Mouse (Mus musculus) midbrain, embryonic 13.5 days (tissue): ENCODE results near the gene Crocc. TPM values are rescaled to one million over a fixed set of nuclear protein-coding genes. Genes with fewer than 3 reads are reported as not detected.

Source experiments
- ATAC-seq: fragments of 200-750 bp; cut with Nextera tagmentation; 2 replicates; pipeline ENCODE4 v1.8.0; 2017; ENCODE audit warnings: mild to moderate bottlenecking, moderate TSS enrichment, moderate library complexity
- H3K27ac ChIP-seq: fragments of 300-500 bp; sonication (generic); 2 replicates; pipeline ENCODE4 v1.5.1; 2015; ENCODE audit warnings: inconsistent platforms, mild to moderate bottlenecking, moderate library complexity
- H3K27me3 ChIP-seq: fragments of 300-500 bp; sonication (generic); 2 replicates; pipeline ENCODE4 v1.6.1; 2015; ENCODE audit warnings: mild to moderate bottlenecking, inconsistent platforms
- H3K36me3 ChIP-seq: fragments of 300-500 bp; sonication (generic); 2 replicates; pipeline ENCODE4 v1.6.1; 2015; ENCODE audit warnings: mild to moderate bottlenecking, inconsistent platforms
- H3K4me1 ChIP-seq: fragments of 300-500 bp; sonication (generic); replicated peaks from 2 replicates; pipeline ENCODE4 v1.6.1; 2015; ENCODE audit warnings: inconsistent platforms
- H3K4me2 ChIP-seq: fragments of 300-500 bp; sonication (generic); replicated peaks from 2 replicates; pipeline ENCODE4 v1.6.1; 2015; ENCODE audit warnings: moderate library complexity, mild to moderate bottlenecking, inconsistent platforms
- H3K4me3 ChIP-seq: fragments of 300-500 bp; sonication (generic); replicated peaks from 2 replicates; pipeline ENCODE4 v1.5.1; 2015; ENCODE audit warnings: mild to moderate bottlenecking, inconsistent platforms
- H3K9ac ChIP-seq: fragments of 300-500 bp; sonication (generic); replicated peaks from 2 replicates; pipeline ENCODE4 v1.6.1; 2015; ENCODE audit warnings: mild to moderate bottlenecking, inconsistent platforms
- H3K9me3 ChIP-seq: fragments of 300-500 bp; sonication (generic); 2 replicates; pipeline ENCODE4 v1.6.1; 2016; ENCODE audit warnings: mild to moderate bottlenecking, inconsistent platforms
- WGBS: fragments of 180-500 bp; shearing (Covaris S2); methylation state at CpG from one replicate; pipeline ENCODE4 v1.1.7; 2015; 5-methylcytosine and 5-hydroxymethylcytosine counted together
- polyA plus RNA-seq: library from polyadenylated mRNA; unstranded; fragments of >200 nt; fragmentation: Nextera tagmentation; extraction: Ambion mirVana; gene quantifications from 2 replicates; pipeline ENCODE4 v1.2.1, GENCODE M21; 2015

Crocc gene
- polyA plus RNA-seq, 1 experiment from 2014 or later, result 8.8 TPM

DNA sequence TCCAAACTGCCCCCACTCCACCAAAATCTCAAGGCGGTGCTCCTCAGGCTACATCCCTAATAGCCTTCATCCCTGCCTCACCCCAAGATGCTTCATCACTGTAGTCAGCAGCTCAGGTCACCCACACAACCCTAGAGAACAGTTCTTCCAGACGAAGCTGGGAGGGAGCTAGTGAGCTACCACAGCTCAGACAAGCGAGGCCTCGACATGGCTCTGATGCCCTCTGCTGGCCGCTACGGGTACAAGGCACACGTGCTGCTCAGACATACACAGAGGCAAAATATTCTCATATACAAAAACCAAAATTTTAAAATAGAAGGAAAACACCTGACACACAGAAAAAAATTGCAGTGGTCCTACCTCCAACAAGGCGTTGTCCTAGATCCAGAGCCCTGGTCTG lies 4.8 kb upstream of the Crocc start:
- no peaks in the 10 kb centered on the region for H3K27me3 ChIP-seq
- H3K4me2 ChIP-seq, result no peak overlapping the region
- peaks cover 7% of the 10 kb centered on the region for H3K4me1 ChIP-seq
- 4% methylated on average over 8 of the region's 8 CpGs for WGBS
- peaks cover 47% of the 10 kb centered on the region for H3K36me3 ChIP-seq
- no peak overlapping the region for H3K4me3 ChIP-seq
- H3K9ac ChIP-seq, result no peak overlapping the region
- ATAC-seq, result peak; percentile 25
- H3K9me3 ChIP-seq, result no peaks in the 10 kb centered on the region
- H3K27ac ChIP-seq, result no peak overlapping the region

DNA sequence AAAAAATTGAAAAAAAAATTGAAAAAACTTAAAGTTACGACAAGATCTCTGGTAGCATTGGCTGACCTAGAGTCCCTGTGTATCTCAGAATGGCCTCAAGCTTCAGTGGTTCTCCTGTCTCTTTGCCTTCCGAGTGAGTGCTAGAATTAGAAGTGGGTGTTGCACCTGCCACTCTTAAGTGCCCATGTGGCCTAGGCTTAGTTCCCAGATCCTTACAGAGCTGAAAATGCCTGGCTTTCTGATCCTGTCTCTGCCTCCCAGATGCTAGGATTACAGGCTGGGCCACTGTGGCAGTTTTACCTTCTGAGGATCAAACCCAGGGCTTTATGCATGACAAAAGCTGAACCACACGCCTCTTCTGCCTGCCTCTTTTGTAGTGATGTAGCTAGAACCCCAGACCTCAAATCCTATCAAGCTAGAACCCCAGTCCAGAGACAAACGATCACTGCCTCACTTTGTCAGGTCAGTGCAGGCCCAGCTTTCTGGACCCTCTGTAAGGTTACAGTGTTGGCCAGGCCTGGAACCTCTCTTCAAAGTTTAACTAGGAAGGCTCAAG lies 3.8 kb upstream of the Crocc start:
- ATAC-seq, result no peak
- WGBS, result 84% methylated on average over 4 of the region's 4 CpGs
- Histone ChIP-seq H3K9ac (no peak overlapping the region), H3K27ac (no peak overlapping the region), H3K36me3 (peaks cover 39% of the 10 kb centered on the region), H3K4me2 (no peak overlapping the region), H3K4me3 (no peak overlapping the region), H3K27me3 (no peaks in the 10 kb centered on the region), H3K9me3 (no peaks in the 10 kb centered on the region), H3K4me1 (peaks cover 16% of the 10 kb centered on the region)

DNA sequence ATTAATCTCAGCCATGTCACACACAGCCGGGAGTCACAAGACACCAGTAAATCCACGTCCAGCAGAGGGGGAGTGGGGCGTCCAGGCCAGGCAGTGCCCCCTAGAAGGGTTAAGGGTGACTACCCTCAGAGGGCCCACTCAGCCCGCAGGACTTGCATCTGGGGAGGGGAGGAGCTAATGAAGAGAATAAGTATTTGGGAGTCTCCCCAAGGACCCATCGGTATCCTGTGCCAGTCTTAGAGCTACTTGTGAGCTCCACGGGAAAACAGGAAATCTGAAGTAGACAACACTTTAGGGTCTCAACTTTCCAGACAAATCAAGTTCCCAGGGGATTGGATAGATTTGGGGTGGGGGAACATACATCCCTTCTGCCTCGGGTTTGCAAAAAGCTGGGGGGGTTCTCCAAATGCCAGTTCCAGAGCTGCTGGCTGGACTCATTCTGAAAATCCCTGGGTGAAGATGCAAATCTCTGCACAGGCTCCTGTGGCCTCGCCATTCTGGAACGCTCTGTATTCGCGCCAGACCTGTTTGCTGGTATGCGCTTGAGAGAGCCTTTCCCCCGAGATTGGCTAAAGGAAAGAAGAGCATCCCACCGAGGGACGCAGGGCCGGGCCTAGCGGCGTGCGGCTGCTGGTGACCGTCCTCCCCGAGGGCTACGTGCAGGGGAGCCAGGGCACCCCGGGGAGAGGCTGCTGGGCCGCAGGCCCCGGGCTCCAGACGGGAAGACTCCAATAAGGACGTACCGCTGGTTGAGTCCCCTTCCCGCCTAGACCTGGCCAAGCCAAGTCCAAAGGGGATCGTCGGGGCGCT lies 529 bp downstream of the Crocc start:
- Histone ChIP-seq H3K4me1 (peaks cover 25% of the 10 kb centered on the region), H3K36me3 (peaks cover 24% of the 10 kb centered on the region), H3K4me2 (peak overlapping the region; percentile 87), H3K27ac (peak overlapping the region; percentile 94), H3K9me3 (no peaks in the 10 kb centered on the region), H3K4me3 (peak overlapping the region; percentile 60), H3K9ac (peak overlapping the region; percentile 84), H3K27me3 (no peaks in the 10 kb centered on the region)
- WGBS, result 1% methylated on average over 32 of the region's 32 CpGs
- peak; percentile 7 for ATAC-seq

DNA sequence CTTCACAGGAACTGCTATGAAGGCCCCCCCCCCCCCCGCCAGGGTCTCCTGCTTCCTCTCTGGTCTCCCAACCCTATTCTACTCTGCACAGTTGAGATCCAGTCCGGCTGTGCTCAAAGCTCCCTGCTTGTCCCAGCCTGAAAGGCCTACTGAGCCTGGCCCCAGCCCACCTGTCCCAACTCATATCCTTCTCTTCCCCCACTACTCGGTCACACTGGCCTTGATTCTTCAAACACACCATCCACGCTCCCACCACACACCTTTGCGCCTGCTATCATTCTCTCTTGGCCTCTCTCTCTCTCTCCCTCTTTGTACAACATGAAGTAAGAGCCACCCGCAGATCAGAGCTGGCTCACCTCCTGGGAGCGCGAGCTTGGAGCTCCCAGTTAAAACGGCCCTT lies 1.5 kb downstream of the Crocc start:
- WGBS, result 76% methylated on average over 9 of the region's 9 CpGs
- Histone ChIP-seq H3K27me3 (no peaks in the 10 kb centered on the region), H3K36me3 (peaks cover 25% of the 10 kb centered on the region), H3K4me3 (no peak overlapping the region), H3K9ac (no peak overlapping the region), H3K4me2 (peak overlapping the region; percentile 7; the same call in 1 of the 2 replicates), H3K27ac (no peak overlapping the region), H3K9me3 (no peaks in the 10 kb centered on the region), H3K4me1 (peaks cover 33% of the 10 kb centered on the region)
- no peak for ATAC-seq

DNA sequence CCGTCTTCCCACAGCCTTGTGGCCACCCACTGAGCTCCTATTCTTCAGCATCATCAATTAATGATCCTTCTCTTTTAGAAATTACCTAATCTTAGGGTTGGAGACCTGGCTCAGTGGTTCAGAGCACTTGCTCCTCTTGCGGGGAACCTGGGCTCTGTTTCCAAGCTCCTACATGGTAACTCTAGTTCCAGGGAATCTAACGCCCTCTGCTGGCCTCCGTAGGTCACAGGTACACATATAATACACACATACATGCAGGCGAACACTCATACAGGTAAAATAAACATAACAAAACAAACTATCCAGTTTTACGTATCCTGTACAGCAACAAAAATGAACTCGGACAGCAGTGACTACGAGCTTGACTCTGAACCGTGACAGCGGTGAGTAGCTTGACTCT lies 3.4 kb downstream of the Crocc start:
- no peak overlapping the region for H3K4me2 ChIP-seq
- WGBS, result 97% methylated on average over 10 of the region's 10 CpGs

DNA sequence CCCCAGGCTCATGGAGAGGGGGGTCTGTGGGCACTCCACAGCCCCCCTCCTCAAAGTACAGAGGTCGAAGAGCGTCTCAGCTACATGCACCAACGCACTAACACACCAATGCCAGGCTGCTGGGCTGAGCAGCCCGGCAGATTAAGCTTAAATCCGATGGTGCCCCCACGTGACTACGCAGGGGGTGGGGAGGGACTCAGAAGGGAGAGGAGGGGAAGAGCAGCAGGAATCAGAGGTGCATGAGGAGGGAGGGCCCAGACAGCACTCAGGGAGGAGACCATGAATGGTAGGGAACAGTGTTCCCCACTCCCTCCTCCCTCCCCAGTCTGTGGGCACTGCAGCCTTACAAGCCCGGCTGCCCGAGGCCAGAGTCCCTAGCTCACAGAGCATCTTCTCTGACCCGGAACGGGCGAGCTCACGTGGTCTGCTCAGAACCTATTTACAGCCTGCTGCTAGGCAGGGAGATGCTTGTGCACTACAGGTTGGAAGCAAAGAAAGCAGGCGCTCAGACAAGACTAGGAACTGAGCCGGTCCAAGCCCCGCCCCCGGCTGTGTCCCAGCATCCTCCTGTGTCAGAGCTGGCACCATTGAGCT lies 6.7 kb downstream of the Crocc start:
- WGBS, result 7% methylated on average over 17 of the region's 17 CpGs
- peaks cover 28% of the 10 kb centered on the region for H3K36me3 ChIP-seq
- peaks cover 59% of the 10 kb centered on the region for H3K4me1 ChIP-seq
- H3K4me2 ChIP-seq, result peak overlapping the region; percentile 55
- peak overlapping the region; percentile 21 for H3K4me3 ChIP-seq
- no peaks in the 10 kb centered on the region for H3K27me3 ChIP-seq
- H3K9ac ChIP-seq, result peak overlapping the region; percentile 58
- ATAC-seq, result peak; percentile 53
- no peaks in the 10 kb centered on the region for H3K9me3 ChIP-seq
- peak overlapping the region; percentile 89 for H3K27ac ChIP-seq

More for the DNA sequence above, 3.4 kb downstream of the Crocc start:
- H3K9me3 ChIP-seq, result no peaks in the 10 kb centered on the region
- no peak overlapping the region for H3K9ac ChIP-seq
- no peaks in the 10 kb centered on the region for H3K27me3 ChIP-seq
- peaks cover 28% of the 10 kb centered on the region for H3K36me3 ChIP-seq
- H3K4me3 ChIP-seq, result no peak overlapping the region
- H3K4me1 ChIP-seq, result peaks cover 52% of the 10 kb centered on the region
- no peak for ATAC-seq
- no peak overlapping the region for H3K27ac ChIP-seq

DNA sequence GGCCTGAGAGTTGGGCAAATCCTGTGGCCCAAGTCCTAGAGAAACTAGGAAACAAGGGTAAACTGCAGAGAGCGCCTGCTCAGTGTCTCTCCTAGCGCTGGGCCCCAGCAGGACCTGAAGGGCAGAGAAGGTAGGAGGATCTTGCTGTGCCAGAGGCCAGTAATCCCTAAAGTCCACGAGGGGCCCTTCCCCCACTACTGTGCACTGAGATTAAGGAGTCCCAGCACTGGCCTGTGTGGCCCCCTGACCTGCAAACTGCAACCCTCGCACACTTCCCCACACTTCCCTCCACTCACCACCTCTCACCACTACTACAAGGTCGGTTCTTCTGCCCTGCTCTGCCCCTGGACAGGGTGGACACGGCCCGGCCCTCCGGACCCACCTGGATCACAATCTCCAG lies 7.2 kb downstream of the Crocc start:
- Histone ChIP-seq H3K27ac (peak overlapping the region; percentile 89), H3K9ac (peak overlapping the region; percentile 58), H3K4me2 (peak overlapping the region; percentile 55), H3K4me1 (peaks cover 60% of the 10 kb centered on the region), H3K27me3 (no peaks in the 10 kb centered on the region), H3K9me3 (no peaks in the 10 kb centered on the region), H3K36me3 (peaks cover 28% of the 10 kb centered on the region), H3K4me3 (peak overlapping the region; percentile 21)
- 13% methylated on average over 8 of the region's 8 CpGs for WGBS
- peak; percentile 1; the same call in 1 of the 2 replicates for ATAC-seq

DNA sequence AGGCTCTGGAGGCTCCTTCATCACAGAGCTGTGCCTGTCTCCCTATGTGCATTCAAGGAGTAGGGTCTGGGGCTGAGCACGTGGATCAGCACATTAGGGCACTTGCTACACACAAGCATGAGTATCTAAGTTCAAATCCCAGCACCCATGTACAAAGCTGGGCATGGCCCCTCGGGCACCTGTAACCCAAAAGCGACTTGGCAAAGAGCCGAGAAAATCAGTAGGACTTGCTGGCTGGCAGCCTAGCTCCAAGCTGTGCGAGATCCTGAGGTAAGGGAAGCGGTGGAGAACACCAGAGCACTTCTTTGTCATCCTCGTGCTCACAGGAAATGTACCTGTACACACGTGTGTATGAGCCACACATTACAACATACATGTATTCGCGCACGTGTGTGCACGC lies 7.9 kb downstream of the Crocc start:
- no peaks in the 10 kb centered on the region for H3K9me3 ChIP-seq
- H3K4me3 ChIP-seq, result no peak overlapping the region
- no peaks in the 10 kb centered on the region for H3K27me3 ChIP-seq
- H3K36me3 ChIP-seq, result peaks cover 24% of the 10 kb centered on the region
- peak overlapping the region; percentile 89; the same call in 1 of the 2 replicates for H3K27ac ChIP-seq
- H3K4me1 ChIP-seq, result peaks cover 66% of the 10 kb centered on the region
- peak overlapping the region; percentile 58; the same call in 1 of the 2 replicates for H3K9ac ChIP-seq
- peak overlapping the region; percentile 55 for H3K4me2 ChIP-seq
- 75% methylated on average over 12 of the region's 12 CpGs for WGBS
- ATAC-seq, result no peak

DNA sequence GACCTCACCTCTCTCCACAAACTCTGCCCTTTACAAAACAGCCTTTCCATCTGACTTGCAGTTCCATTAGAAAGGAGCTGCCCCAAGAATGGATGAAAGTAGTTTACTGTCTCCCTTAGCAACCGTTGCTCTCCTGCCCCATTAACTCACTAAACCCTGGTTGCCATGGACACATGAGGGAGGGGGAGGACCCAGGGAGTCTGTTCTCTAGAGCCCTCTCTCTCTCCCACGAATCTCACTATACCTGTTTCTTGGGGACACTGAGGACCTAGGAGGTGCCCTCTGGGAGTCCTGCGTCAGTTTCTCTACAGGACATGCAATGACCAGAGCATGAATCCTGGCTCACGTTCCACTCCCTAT lies 10.9 kb downstream of the Crocc start:
- no peaks in the 10 kb centered on the region for H3K27me3 ChIP-seq
- 1% methylated on average over 4 of the region's 4 CpGs for WGBS
- H3K9ac ChIP-seq, result peak overlapping the region; percentile 55
- peaks cover 76% of the 10 kb centered on the region for H3K4me1 ChIP-seq
- peak overlapping the region; percentile 44 for H3K4me2 ChIP-seq
- peaks cover 23% of the 10 kb centered on the region for H3K36me3 ChIP-seq
- H3K9me3 ChIP-seq, result no peaks in the 10 kb centered on the region
- peak overlapping the region; percentile 96 for H3K27ac ChIP-seq
- H3K4me3 ChIP-seq, result no peak overlapping the region; the same call in 1 of the 2 replicates
- ATAC-seq, result peak; percentile 67

DNA sequence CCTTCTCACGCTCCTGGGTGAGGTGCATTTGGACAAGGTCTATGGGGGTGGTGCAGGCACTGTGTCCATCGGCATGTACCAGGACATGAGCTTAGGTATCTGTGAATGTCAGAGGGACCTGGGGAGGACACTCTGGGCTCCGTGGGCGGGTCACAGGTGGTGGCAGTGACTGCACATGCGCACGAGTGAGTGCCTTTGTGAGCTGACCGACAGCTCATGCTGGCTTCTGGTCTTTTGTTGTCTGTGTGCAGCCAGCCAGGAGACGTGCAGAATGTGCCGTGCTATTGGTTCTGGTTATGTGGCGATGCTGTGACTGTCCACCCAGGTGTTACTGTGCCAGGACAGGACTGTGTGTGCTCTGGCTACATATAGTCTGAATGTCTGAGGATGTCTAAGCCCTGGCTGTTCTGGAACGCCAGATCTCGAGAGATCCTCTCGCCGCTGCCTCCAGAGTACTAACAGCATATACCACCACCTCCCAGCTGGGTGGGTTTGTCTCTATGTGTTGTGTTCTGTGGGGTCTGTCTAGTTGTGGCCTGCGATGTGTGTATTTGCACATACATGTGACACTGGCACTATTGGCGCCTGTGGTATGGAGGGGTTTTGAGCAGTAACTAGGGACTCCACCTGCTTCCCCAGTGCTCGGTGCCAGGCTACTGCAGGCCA lies 11.4 kb downstream of the Crocc start:
- H3K27ac ChIP-seq, result peak overlapping the region; percentile 96
- no peaks in the 10 kb centered on the region for H3K27me3 ChIP-seq
- H3K4me3 ChIP-seq, result no peak overlapping the region; the same call in 1 of the 2 replicates
- 17% methylated on average over 17 of the region's 17 CpGs for WGBS
- H3K9me3 ChIP-seq, result no peaks in the 10 kb centered on the region
- peak overlapping the region; percentile 55 for H3K9ac ChIP-seq
- H3K36me3 ChIP-seq, result peaks cover 23% of the 10 kb centered on the region
- H3K4me1 ChIP-seq, result peaks cover 71% of the 10 kb centered on the region
- ATAC-seq, result peak; percentile 40
- peak overlapping the region; percentile 44 for H3K4me2 ChIP-seq

DNA sequence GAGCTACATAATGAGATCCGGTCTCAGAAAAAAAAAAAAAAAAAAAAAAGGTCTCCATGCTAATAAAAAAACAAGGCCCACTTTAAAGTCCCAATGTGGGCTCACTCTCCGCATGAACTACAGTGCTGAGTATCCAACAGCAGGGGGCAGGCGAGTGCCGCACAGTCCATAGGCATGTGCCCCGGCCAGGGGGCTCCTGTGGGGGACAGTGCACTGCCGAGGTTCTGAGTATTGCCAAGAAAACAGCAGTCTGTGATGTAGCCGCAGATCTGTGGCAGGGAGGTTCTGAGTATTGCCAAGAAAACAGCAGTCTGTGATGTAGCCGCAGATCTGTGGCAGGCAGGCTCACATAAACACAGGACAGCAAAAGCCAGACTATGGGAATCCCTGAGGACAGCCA lies 15.5 kb downstream of the Crocc start:
- Histone ChIP-seq H3K4me3 (no peak overlapping the region), H3K9ac (no peak overlapping the region), H3K4me2 (no peak overlapping the region), H3K27me3 (no peaks in the 10 kb centered on the region), H3K4me1 (peaks cover 34% of the 10 kb centered on the region), H3K36me3 (peaks cover 58% of the 10 kb centered on the region), H3K27ac (0 out of 2 replicates have a peak overlapping the region, but pooled peaks have one; percentile 25), H3K9me3 (no peaks in the 10 kb centered on the region)
- WGBS, result 14% methylated on average over 8 of the region's 8 CpGs
- ATAC-seq, result peak; percentile 25; the same call in 1 of the 2 replicates

DNA sequence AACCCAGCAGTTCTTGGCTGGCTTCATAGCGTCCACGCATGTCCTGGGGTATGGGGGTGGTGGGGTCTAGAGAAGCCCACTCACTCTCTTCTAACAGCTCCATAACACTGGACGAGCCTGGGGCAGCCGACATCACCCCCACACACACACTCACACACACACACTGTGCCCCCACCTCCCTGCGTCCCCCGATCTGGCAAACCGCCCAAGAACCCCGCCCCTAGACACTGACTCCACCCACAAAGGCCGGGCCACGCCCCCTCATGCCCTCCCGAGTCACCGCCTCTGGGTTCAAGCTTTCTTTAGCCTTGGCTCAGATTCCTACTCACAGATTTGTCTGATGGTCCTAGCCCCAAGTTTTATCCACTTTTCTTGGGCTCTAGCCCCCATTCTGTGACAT lies 19.2 kb downstream of the Crocc start:
- 51% methylated on average over 12 of the region's 12 CpGs for WGBS
- peaks cover 79% of the 10 kb centered on the region for H3K36me3 ChIP-seq
- no peak overlapping the region for H3K4me2 ChIP-seq
- no peak overlapping the region for H3K27ac ChIP-seq
- no peaks in the 10 kb centered on the region for H3K9me3 ChIP-seq
- no peaks in the 10 kb centered on the region for H3K27me3 ChIP-seq
- H3K4me1 ChIP-seq, result peaks cover 4% of the 10 kb centered on the region; the same call in 1 of the 2 replicates
- H3K9ac ChIP-seq, result no peak overlapping the region
- ATAC-seq, result no peak
- H3K4me3 ChIP-seq, result no peak overlapping the region
